Mouse (Mus musculus) bone marrow macrophage, adult 2 months (primary cell): ENCODE data around the gene Pum3.
"Not testable (repeated sequence)": the region's sequence is repeated elsewhere in the genome, so short reads cannot be mapped to it uniquely, and the experiment has no call there.

Experiments
- CTCF ChIP-seq: IDR thresholded peaks from 2 replicates; pipeline ENCODE4 v1.5.1; 2012; ENCODE audit warnings: low read depth, mild to moderate bottlenecking, low read length, moderate library complexity
- POLR2A ChIP-seq: IDR thresholded peaks from 2 replicates; pipeline ENCODE4 v1.6.1; 2012; ENCODE audit warnings: mild to moderate bottlenecking, low read depth, low read length, borderline replicate concordance

DNA sequence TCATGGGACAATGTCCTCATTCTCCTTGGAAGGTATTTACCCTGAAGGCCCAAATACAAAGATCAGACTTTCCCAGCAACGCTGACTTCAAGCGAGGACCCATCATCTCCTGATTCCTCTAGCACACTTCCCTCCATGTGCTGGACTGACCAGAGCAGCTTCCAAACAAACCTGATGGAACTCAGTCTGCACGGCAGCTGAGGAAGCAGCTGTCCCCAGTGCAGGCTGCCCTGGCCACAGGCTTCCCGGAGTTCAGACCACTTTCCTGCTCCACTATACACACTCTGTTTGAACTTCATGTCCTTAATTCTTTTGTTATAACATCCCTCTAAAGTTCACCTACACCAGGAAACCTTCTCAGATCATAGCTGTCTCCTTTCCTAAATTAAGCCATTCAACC is 40.1 kb downstream of the Pum3 start:
- TF ChIP-seq CTCF, POLR2A: not testable (repeated sequence)
